Mouse (Mus musculus) hindbrain, postnatal 0 days (tissue): ENCODE results near the gene Zc3h14. TPM values are rescaled to one million over a fixed set of nuclear protein-coding genes. Genes with fewer than 3 reads are reported as not detected.

Source experiments
- ATAC-seq: fragments of 200-750 bp; cut with Nextera tagmentation; 2 replicates; pipeline ENCODE4 v1.8.0; 2017; ENCODE audit warnings: mild to moderate bottlenecking, moderate TSS enrichment, moderate library complexity
- DNase-seq: peaks from one replicate; pipeline ENCODE4 v3.0.0-alpha.2; 2015; ENCODE audit warnings: low spot score
- H3K27ac ChIP-seq: fragments of 300-500 bp; sonication (generic); 2 replicates; pipeline ENCODE4 v1.5.1; 2014; ENCODE audit warnings: mild to moderate bottlenecking
- H3K27me3 ChIP-seq: fragments of 300-500 bp; sonication (generic); 2 replicates; pipeline ENCODE4 v1.6.1; 2014; ENCODE audit warnings: low read length, mixed read lengths; ENCODE audit not compliant: insufficient read depth
- H3K36me3 ChIP-seq: fragments of 300-500 bp; sonication (generic); 2 replicates; pipeline ENCODE4 v1.6.1; 2014; ENCODE audit warnings: low read length, mixed read lengths; ENCODE audit not compliant: insufficient read depth
- H3K4me1 ChIP-seq: fragments of 300-500 bp; sonication (generic); 2 replicates; pipeline ENCODE4 v1.6.1; 2014; ENCODE audit warnings: antibody characterized with exemption, low read length, mixed read lengths; ENCODE audit not compliant: insufficient read depth
- H3K4me2 ChIP-seq: fragments of 300-500 bp; sonication (generic); 2 replicates; pipeline ENCODE4 v1.6.1; 2014; ENCODE audit warnings: low read depth, mild to moderate bottlenecking, low read length, moderate library complexity, mixed read lengths
- H3K4me3 ChIP-seq: fragments of 300-500 bp; sonication (generic); 2 replicates; pipeline ENCODE4 v1.5.1; 2014; ENCODE audit warnings: low read length
- H3K9ac ChIP-seq: fragments of 300-500 bp; sonication (generic); replicated peaks from 2 replicates; pipeline ENCODE4 v1.6.1; 2014; ENCODE audit warnings: mild to moderate bottlenecking, low read length, moderate library complexity, mixed read lengths
- H3K9me3 ChIP-seq: fragments of 300-500 bp; sonication (generic); 2 replicates; pipeline ENCODE4 v1.6.1; 2016; ENCODE audit warnings: low read length, mixed read lengths
- CTCF ChIP-seq: IDR thresholded peaks from 2 replicates; pipeline ENCODE4 v1.5.1; 2016; ENCODE audit warnings: antibody characterized with exemption, control low read depth, low read depth
- WGBS: fragments of 180-500 bp; shearing (Covaris S2); extraction: QIAGEN DNeasy Blood & Tissue Kit; methylation state at CpG from one replicate; pipeline ENCODE4 v1.1.7; 2014; 5-methylcytosine and 5-hydroxymethylcytosine counted together
- polyA plus RNA-seq: library from polyadenylated mRNA; unstranded; fragments of >200 nt; fragmentation: Nextera tagmentation; extraction: Ambion mirVana; gene quantifications from 2 replicates; pipeline ENCODE4 v1.2.1, GENCODE M21; 2015
- total RNA-seq: library from RNA; depleted of rRNA; stranded (reverse); fragments of >200 nt; gene quantifications from 2 replicates; pipeline ENCODE4 v1.2.3, GENCODE M21; 2014

The Zc3h14 gene
- total and polyA plus RNA-seq, 2 experiments from 2014 or later: 84.1 to 101 TPM

DNA sequence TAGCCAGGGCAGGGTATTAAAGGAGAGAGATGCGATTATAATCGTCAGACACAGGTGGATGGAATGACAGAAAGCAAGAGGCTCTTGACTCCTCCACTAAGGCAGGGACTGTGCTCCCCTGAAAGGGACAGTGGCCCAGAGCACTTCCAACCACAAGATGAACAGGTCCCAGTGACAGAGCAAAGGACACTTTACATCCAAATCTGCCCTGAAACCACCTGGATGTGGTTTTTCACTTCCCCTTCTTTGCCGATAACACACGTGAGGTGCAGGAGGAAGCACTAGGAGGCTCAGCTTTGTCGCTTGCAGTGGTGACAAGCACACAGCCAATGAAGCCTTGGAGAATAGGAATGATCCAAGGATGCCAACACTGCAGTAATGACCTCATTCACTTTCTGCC lies 53.6 kb downstream of the Zc3h14 start:
- H3K9me3 ChIP-seq: no peaks in the 10 kb centered on the region
- no peak overlapping the region for H3K9ac ChIP-seq
- no peak overlapping the region for H3K4me3 ChIP-seq
- no peaks in the 10 kb centered on the region for H3K4me1 ChIP-seq
- H3K36me3 ChIP-seq: peaks cover 33% of the 10 kb centered on the region
- no peak overlapping the region for H3K4me2 ChIP-seq
- ATAC-seq (no peak), DNase-seq (no peak)
- TF ChIP-seq CTCF: no peak
- H3K27me3 ChIP-seq: no peaks in the 10 kb centered on the region
- WGBS: 84% methylated on average over 5 of the region's 5 CpGs
- no peak overlapping the region for H3K27ac ChIP-seq

DNA sequence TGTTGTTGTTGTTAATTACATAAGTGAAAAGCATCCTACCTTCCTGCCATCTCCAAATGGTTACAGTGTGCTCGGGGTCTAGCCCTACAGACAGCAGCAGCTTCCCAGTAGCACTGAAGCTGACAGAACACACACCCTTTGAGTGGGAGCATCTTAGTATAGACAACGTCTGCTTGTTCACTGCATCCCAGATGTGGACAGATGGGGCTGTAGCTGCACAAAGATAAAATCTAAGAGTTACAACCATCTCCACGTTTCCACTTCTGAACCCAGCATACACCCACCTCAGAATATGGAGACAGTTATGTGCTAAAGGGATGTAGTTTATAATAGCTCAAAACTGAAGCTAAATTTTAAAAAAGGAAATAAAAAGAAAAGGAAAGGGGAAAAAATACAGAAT lies 55.5 kb downstream of the Zc3h14 start:
- no peak for TF ChIP-seq CTCF
- peaks cover 22% of the 10 kb centered on the region for H3K36me3 ChIP-seq
- H3K27ac ChIP-seq: no peak overlapping the region
- H3K9ac ChIP-seq: no peak overlapping the region
- H3K4me3 ChIP-seq: no peak overlapping the region
- H3K4me1 ChIP-seq: no peaks in the 10 kb centered on the region
- H3K27me3 ChIP-seq: no peaks in the 10 kb centered on the region
- 71% methylated on average over 3 of the region's 3 CpGs for WGBS
- no peak for ATAC-seq
- H3K4me2 ChIP-seq: no peak overlapping the region
- DNase-seq: no peak
- no peaks in the 10 kb centered on the region for H3K9me3 ChIP-seq

DNA sequence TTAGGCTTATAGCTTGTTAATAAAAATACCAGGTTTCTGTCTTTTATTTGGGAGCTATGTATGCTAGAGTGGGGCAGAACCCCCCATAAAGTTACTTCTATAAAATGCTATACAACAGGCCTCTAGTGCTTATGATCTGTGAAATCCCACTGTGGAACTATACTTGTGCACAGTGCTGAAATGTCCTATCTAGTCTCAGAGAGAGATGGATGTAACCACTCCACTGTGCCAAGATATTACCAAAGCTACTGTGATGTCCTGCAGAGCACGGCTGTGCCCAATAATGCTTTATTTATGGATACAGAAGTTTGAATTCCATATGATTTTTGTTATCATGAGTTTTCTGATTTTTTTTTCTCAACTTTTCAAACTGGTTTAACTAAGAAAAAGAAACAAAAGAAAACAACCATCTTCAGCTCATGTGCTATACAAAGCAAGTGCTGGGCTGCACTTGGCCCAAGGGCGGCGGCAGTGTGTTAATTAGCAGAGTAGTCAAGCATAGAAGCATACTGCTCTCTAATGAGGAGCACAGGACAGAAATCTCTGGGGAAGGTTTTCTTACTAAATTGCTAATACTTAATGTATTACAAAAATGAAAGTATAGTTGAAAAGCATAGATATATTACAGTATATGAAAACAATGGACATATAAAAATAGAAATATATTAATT lies 57.4 kb downstream of the Zc3h14 start:
- DNase-seq (peak; percentile 41), ATAC-seq (no peak)
- no peak for TF ChIP-seq CTCF
- Histone ChIP-seq H3K4me3 (no peak overlapping the region), H3K4me1 (no peaks in the 10 kb centered on the region), H3K36me3 (peaks cover 12% of the 10 kb centered on the region; the same call in 1 of the 2 replicates), H3K27me3 (no peaks in the 10 kb centered on the region), H3K4me2 (no peak overlapping the region), H3K9me3 (no peaks in the 10 kb centered on the region), H3K27ac (no peak overlapping the region), H3K9ac (no peak overlapping the region)
- 53% methylated on average over 3 of the region's 3 CpGs for WGBS

DNA sequence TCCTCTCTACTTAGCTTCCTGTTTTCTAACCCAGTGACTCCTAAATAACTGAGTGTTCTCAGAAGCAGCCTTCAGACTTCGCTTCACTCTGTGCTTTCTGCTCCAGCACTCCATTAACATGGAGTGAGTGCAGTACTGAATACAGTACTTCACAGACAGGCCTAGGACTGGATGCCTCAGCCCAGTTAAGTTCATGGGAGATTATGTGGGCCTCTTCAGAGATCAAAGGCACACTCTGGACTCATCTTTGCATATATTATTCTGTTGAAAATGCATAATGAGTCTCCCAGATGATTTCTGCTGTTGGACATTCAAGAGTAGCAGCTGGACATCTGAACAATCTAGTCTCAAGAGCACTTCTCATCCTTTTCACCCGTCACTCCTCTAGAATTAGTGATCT lies 74.0 kb downstream of the Zc3h14 start:
- ATAC-seq: no peak
- Histone ChIP-seq H3K9me3 (no peaks in the 10 kb centered on the region), H3K4me2 (no peak overlapping the region), H3K9ac (no peak overlapping the region), H3K27me3 (no peaks in the 10 kb centered on the region), H3K4me3 (no peak overlapping the region), H3K27ac (no peak overlapping the region), H3K36me3 (peaks cover 13% of the 10 kb centered on the region; the same call in 1 of the 2 replicates), H3K4me1 (no peaks in the 10 kb centered on the region)
- WGBS: 64% methylated on average over 2 of the region's 2 CpGs
- no peak for DNase-seq
- no peak for TF ChIP-seq CTCF

DNA sequence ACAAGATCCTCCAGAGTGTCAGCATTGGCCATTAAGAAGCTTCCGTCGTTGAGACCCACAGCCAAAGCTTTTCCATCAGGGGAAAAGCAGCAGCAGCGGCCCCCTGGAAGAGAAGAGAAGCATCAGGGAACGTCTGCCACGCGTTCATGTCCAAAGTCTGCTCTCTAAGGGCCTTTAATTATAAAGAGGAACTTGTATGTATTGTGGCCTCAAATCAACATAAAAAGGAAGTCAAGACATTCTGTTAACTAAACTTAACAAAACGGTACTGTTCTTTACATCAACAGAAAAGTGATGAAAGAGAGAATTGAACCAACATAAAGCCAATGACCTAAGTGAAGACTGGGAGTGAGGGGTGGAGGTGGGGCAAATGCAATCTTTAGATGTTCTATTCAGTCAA lies 84.4 kb downstream of the Zc3h14 start:
- Histone ChIP-seq H3K27me3 (no peaks in the 10 kb centered on the region), H3K4me3 (no peak overlapping the region), H3K9ac (no peak overlapping the region), H3K4me2 (no peak overlapping the region), H3K4me1 (no peaks in the 10 kb centered on the region), H3K27ac (no peak overlapping the region), H3K9me3 (no peaks in the 10 kb centered on the region), H3K36me3 (peaks cover 12% of the 10 kb centered on the region; the same call in 1 of the 2 replicates)
- no peak for TF ChIP-seq CTCF
- 86% methylated on average over 7 of the region's 7 CpGs for WGBS
- ATAC-seq: no peak
- no peak for DNase-seq

DNA sequence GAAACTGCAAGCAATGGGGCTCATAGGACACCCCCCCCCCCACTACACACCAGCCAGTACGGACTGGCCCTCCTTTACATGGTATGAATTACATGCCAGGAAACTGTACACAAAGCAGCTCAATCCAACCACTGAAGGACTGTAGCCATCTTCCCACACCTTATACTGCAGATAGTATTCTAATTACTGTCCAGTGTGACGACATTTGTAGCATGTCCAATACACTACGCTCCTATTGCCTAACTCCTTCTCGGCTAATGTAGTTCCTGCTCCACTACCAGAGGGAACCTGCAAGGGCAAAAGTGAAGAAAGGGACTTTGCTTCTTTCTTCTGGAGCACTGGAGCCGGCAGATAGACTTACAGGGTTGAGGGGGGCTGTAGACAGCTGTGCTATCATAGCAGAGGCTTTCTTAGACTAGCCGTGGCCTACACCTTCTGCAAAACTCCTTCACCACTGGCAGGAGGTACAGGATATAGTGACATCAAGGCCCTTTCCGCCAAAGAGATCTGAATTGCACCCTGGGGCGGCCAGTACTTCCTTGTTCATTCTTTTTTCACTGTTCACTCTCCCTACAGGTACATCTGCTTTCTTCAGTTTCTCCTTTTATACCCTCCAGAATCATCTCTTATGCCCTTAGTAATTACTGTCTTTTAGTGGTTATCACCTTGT lies 86.3 kb downstream of the Zc3h14 start:
- ATAC-seq: no peak
- WGBS: 94% methylated on average over 8 of the region's 8 CpGs
- Histone ChIP-seq H3K36me3 (peaks cover 20% of the 10 kb centered on the region), H3K27me3 (no peaks in the 10 kb centered on the region), H3K4me1 (no peaks in the 10 kb centered on the region), H3K27ac (no peak overlapping the region), H3K4me2 (no peak overlapping the region), H3K9me3 (no peaks in the 10 kb centered on the region), H3K9ac (no peak overlapping the region), H3K4me3 (no peak overlapping the region)
- TF ChIP-seq CTCF: no peak
- DNase-seq: no peak

DNA sequence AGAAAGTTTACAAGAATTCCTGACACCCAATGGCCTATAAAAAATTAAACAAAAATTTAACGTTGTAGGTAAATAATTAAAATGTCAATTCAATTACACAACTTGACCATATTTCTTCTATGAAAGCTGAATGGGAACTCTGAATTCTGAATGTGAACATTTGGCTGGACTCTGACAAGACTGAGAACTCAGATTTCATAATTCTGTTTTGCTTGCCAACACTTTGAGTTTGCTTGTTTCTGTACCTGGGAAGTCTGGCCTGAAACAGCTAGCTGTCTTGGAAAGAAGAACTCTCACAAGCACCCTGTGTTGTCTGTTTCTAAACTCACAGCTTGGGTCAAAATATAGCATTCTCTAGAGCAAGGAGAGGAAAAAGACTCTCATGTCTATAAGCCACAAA lies 87.1 kb downstream of the Zc3h14 start:
- no peak overlapping the region for H3K9ac ChIP-seq
- no peak overlapping the region for H3K4me3 ChIP-seq
- peaks cover 20% of the 10 kb centered on the region for H3K36me3 ChIP-seq
- no peaks in the 10 kb centered on the region for H3K4me1 ChIP-seq
- DNase-seq: no peak
- H3K27me3 ChIP-seq: no peaks in the 10 kb centered on the region
- no peak overlapping the region for H3K27ac ChIP-seq
- no peaks in the 10 kb centered on the region for H3K9me3 ChIP-seq
- no peak overlapping the region for H3K4me2 ChIP-seq
- 86% methylated on average over 1 of the region's 1 CpGs for WGBS
- no peak for TF ChIP-seq CTCF
- ATAC-seq: no peak
